Mouse (Mus musculus): ENCODE measurements around the gene Phka1. TPM values are rescaled to one million over a fixed set of nuclear protein-coding genes. Genes with fewer than 3 reads are reported as not detected.
A peak's percentile ranks its signal among the peaks of the same experiment; 100 is the strongest.

Gene Phka1
- total and polyA plus RNA-seq, 3 experiments = 3.0 to 3.8 TPM; not detected in 1

GRCm38 (mm10) chrX:102479665-102480064, 164.4 kb downstream of the Phka1 start:
- Histone ChIP-seq H3K4me1 (ENCODE audit: control insufficient read depth in 1 of 2, insufficient read depth in 2 of 2, low read length in 2 of 2) (peaks cover 8 to 11% of the 10 kb centered on the region in 2 experiments), H3K79me2 (ENCODE audit: control insufficient read depth, insufficient read depth, low read length, poor library complexity) (no peaks in the 10 kb centered on the region), H3K9ac (ENCODE audit: control insufficient read depth, low read depth, low read length, poor library complexity, severe bottlenecking) (no peak overlapping the region), H3K9me3 (replicated peaks; ENCODE audit: insufficient read depth, low read length) (no peaks in the 10 kb centered on the region), H3K27ac (ENCODE audit: control insufficient read depth, low read depth, low read length) (peak overlapping the region; percentile 54; the same call in 1 of the 2 replicates), H3K36me3 (ENCODE audit: control insufficient read depth in 1 of 2, insufficient read depth in 2 of 2, low read length in 2 of 2) (peaks cover 0 to 15% of the 10 kb centered on the region in 2 experiments; a peak in 2 of 4 replicates), H3K27me3 (ENCODE audit: control insufficient read depth in 1 of 2, insufficient read depth in 2 of 2, low read length in 2 of 2) (no peaks in the 10 kb centered on the region), H3K4me3 (ENCODE audit: control insufficient read depth in 1 of 2, insufficient read depth in 1 of 2, low read depth in 2 of 2, low read length in 2 of 2) (no peak overlapping the region)
- DNase-seq (ENCODE audit: low read depth, low spot score) = no peak
- TF ChIP-seq NRF1 (IDR thresholded peaks at IDR 0.05; ENCODE audit: insufficient read depth, low read depth, low read length, poor library complexity, severe bottlenecking) (no peak), MAFK (IDR thresholded peaks at IDR 0.05; ENCODE audit: borderline replicate concordance, low read depth, low read length) (no peak), MAZ (IDR thresholded peaks at IDR 0.05; ENCODE audit: low read depth, low read length) (no peak), E2F4 (IDR thresholded peaks at IDR 0.05; ENCODE audit: borderline replicate concordance, low read depth, low read length) (no peak), JUND (IDR thresholded peaks at IDR 0.05; ENCODE audit: low read depth, low read length) (no peak), ELF1 (IDR thresholded peaks at IDR 0.05; ENCODE audit: low read depth, low read length) (no peak), TCF12 (IDR thresholded peaks at IDR 0.05; ENCODE audit: low read depth, low read length) (no peak), RCOR1 (IDR thresholded peaks at IDR 0.05; ENCODE audit: low read depth, low read length) (no peak), ZMIZ1 (IDR thresholded peaks at IDR 0.05; ENCODE audit: low read depth, low read length) (no peak)

- H3K4me1 ChIP-seq (ENCODE audit: control insufficient read depth in 1 of 2, insufficient read depth in 2 of 2, low read length in 2 of 2) = peaks cover 8 to 11% of the 10 kb centered on the region in 2 experiments
- no peak overlapping the region for H3K4me3 ChIP-seq (ENCODE audit: control insufficient read depth in 1 of 2, insufficient read depth in 1 of 2, low read depth in 2 of 2, low read length in 2 of 2)
- no peaks in the 10 kb centered on the region for H3K9me3 ChIP-seq (replicated peaks; ENCODE audit: insufficient read depth, low read length)
- H3K36me3 ChIP-seq (ENCODE audit: control insufficient read depth in 1 of 2, insufficient read depth in 2 of 2, low read length in 2 of 2) = peaks cover 0 to 15% of the 10 kb centered on the region in 2 experiments; a peak in 2 of 4 replicates
- H3K27ac ChIP-seq (ENCODE audit: control insufficient read depth, low read depth, low read length) = peak overlapping the region; percentile 60
- no peaks in the 10 kb centered on the region for H3K27me3 ChIP-seq (ENCODE audit: control insufficient read depth in 1 of 2, insufficient read depth in 2 of 2, low read length in 2 of 2)
- H3K79me2 ChIP-seq (ENCODE audit: control insufficient read depth, insufficient read depth, low read length, poor library complexity) = no peaks in the 10 kb centered on the region
- peak; percentile 80 for DNase-seq (ENCODE audit: low read depth, low spot score)
- peak overlapping the region; percentile 18; the same call in 1 of the 2 replicates for H3K9ac ChIP-seq (ENCODE audit: control insufficient read depth, low read depth, low read length, poor library complexity, severe bottlenecking)
- TF ChIP-seq GATA1 (IDR thresholded peaks at IDR 0.05; ENCODE audit: low read depth, low read length) = peak; percentile 70
- TF ChIP-seq SMC3 (IDR thresholded peaks at IDR 0.05; ENCODE audit: low read depth, low read length) = peak; percentile 66
- no peak for TF ChIP-seq JUND (IDR thresholded peaks at IDR 0.05; ENCODE audit: low read depth, low read length)
- TF ChIP-seq TAL1 (IDR thresholded peaks at IDR 0.05; ENCODE audit: low read length) = no peak
- TF ChIP-seq NELFE (IDR thresholded peaks at IDR 0.05; ENCODE audit: low read depth, low read length) = no peak
- TF ChIP-seq SIN3A (IDR thresholded peaks at IDR 0.05; ENCODE audit: low read length) = no peak
- no peak; the same call in 1 of the 2 replicates for TF ChIP-seq TCF12 (IDR thresholded peaks at IDR 0.05; ENCODE audit: low read depth, low read length)
- no peak for TF ChIP-seq MYB (IDR thresholded peaks at IDR 0.05; ENCODE audit: low read depth, low read length)
- TF ChIP-seq MYC (IDR thresholded peaks at IDR 0.05; ENCODE audit: low read depth, low read length) = no peak
- TF ChIP-seq POLR2A (IDR thresholded peaks at IDR 0.05; ENCODE audit: control insufficient read depth in 1 of 2, insufficient read depth in 1 of 2, low read depth in 1 of 2, low read length in 2 of 2, poor library complexity in 1 of 2) = no peak
- no peak for TF ChIP-seq UBTF (IDR thresholded peaks at IDR 0.05; ENCODE audit: borderline replicate concordance, insufficient read depth, low read depth, low read length)
- TF ChIP-seq RAD21 (IDR thresholded peaks at IDR 0.05; ENCODE audit: low read depth, low read length) = peak; percentile 81
- TF ChIP-seq ZC3H11A (IDR thresholded peaks at IDR 0.05; ENCODE audit: low read depth, low read length) = peak; percentile 58
- no peak for TF ChIP-seq MEF2A (IDR thresholded peaks at IDR 0.05; ENCODE audit: extremely low read depth, insufficient replicate concordance, low read depth, low read length, poor library complexity, severe bottlenecking)
- TF ChIP-seq CHD2 (IDR thresholded peaks at IDR 0.05; ENCODE audit: low read length) = no peak
- no peak for TF ChIP-seq ELF1 (IDR thresholded peaks at IDR 0.05; ENCODE audit: low read depth, low read length)
- no peak for TF ChIP-seq BHLHE40 (IDR thresholded peaks at IDR 0.05; ENCODE audit: borderline replicate concordance, low read depth, low read length)
- no peak for TF ChIP-seq MAZ (IDR thresholded peaks at IDR 0.05; ENCODE audit: low read depth, low read length)
- TF ChIP-seq GABPA (IDR thresholded peaks at IDR 0.05; ENCODE audit: low read depth, low read length) = no peak
- TF ChIP-seq ETS1 (IDR thresholded peaks at IDR 0.05; ENCODE audit: low read depth, low read length) = no peak
- TF ChIP-seq MAFK (IDR thresholded peaks at IDR 0.05; ENCODE audit: borderline replicate concordance, low read depth, low read length) = no peak
- TF ChIP-seq CTCF (IDR thresholded peaks at IDR 0.05 in 2 of 3, conservative IDR thresholded peaks at IDR 0.05 in 1 of 3; ENCODE audit: control insufficient read depth in 1 of 3, insufficient read depth in 1 of 3, low read depth in 2 of 3, low read length in 3 of 3, poor library complexity in 1 of 3, severe bottlenecking in 1 of 3) = peak; percentile 8 to 74 (median 58); a peak in 4 of 6 replicates
- no peak for TF ChIP-seq E2F4 (IDR thresholded peaks at IDR 0.05; ENCODE audit: borderline replicate concordance, low read depth, low read length)
- no peak for TF ChIP-seq HCFC1 (IDR thresholded peaks at IDR 0.05; ENCODE audit: low read depth, low read length)
- TF ChIP-seq POLR2AphosphoS5 (IDR thresholded peaks at IDR 0.05; ENCODE audit: borderline replicate concordance, low read depth, low read length) = no peak
- no peak for TF ChIP-seq USF1 (IDR thresholded peaks at IDR 0.05; ENCODE audit: low read depth, low read length)
- no peak for TF ChIP-seq TBP (IDR thresholded peaks at IDR 0.05; ENCODE audit: low read depth, low read length)
- no peak for TF ChIP-seq POLR2AphosphoS2 (IDR thresholded peaks at IDR 0.05; ENCODE audit: low read length)
These were observed 165.1 kb downstream of the Phka1 start for GRCm38 (mm10) chrX:102478965-102479364.
